In the genomic region with DNA sequence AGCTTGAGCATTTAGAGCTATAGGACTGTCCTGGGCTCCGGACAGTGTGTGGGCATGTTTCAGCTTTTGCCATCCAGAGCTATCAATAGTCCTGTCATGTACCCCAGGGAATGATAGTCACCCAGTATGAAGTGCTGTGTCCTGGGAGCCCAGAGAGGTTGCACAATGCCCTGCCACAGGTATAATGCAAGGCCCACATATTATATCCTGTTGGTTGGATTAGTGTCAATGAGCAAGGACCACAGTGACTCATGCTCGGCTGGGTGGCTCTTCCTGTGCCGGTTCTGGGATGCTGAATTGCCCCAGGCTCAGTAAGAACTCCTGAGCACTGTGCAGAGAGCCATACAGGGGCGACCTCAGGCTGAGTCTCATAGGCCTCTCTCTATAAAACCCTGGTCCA, we compare ENCODE assay signal across 18 mouse cellular contexts.
"Had no signal": no experiment of that assay in that cellular context is flagged by ENCODE, and none has a peak within 500 bp of the region (broad histone marks: within the 10 kb centered on the region; RNA-seq: fewer than 3 reads in every experiment).

No protein-coding gene starts in this region.

- H3K4me3 ChIP-seq: lung, embryonic 15.5 days; megakaryocyte, embryonic 14.5 days; midbrain, embryonic 13.5 days; midbrain, embryonic 15.5 days; neural tube, embryonic 13.5 days; neural tube, embryonic 15.5 days had no signal

- DNase-seq: lung, adult 2 months; lung, postnatal 14 days; lung, postnatal 36 days; retina, postnatal 1 day; right cerebral cortex, adult 18-20 months; right cerebral cortex, postnatal 25 days; right cerebral cortex, postnatal 4 days; spleen, adult 18-20 months; thymus, adult 18-20 months; thymus, postnatal 14 days; thymus, postnatal 36 days had no signal

- H3K4me2 ChIP-seq: lung, embryonic 15.5 days; midbrain, embryonic 11.5 days; midbrain, embryonic 13.5 days; midbrain, embryonic 15.5 days; neural tube, embryonic 13.5 days; neural tube, embryonic 15.5 days had no signal

- H3K36me3 ChIP-seq: lung, embryonic 15.5 days; midbrain, embryonic 13.5 days; midbrain, embryonic 15.5 days; neural tube, embryonic 13.5 days; neural tube, embryonic 15.5 days had no signal

- H3K27me3 ChIP-seq: lung, embryonic 15.5 days; midbrain, embryonic 13.5 days; midbrain, embryonic 15.5 days; neural tube, embryonic 13.5 days; neural tube, embryonic 15.5 days had no signal
